Mouse (Mus musculus) retina, adult 2 months (tissue): Measurements from ENCODE around the gene Olfr692.
A peak's percentile ranks its signal among the peaks of the same experiment; 100 is the strongest.
"Not testable (repeated sequence)": the region's sequence is repeated elsewhere in the genome, so short reads cannot be mapped to it uniquely, and the experiment has no call there.

Experiments
- DNase-seq: peaks from one replicate; pipeline ENCODE4 v3.0.0-alpha.2; 2012; ENCODE audit warnings: low read depth, low spot score

Olfr692 gene

DNA sequence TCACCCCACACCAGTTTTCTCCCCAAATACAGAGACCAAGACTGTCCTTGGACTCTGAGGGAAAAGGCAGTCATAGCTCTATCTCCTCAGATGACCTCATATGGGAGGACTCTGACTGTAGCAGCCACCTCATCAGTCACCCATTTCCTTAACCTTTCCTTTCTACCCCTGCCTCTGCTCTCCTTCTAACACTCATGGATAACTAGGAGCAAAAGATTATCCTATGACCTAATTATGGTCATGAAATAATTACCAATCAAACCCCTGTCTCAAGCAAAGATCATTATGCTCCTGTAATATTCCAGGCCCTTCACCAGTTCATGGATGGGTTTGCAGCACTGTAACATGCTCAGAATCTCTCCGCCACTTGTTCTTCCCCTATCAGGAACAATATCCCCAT, at the start of gene Olfr692:
Gene Olfr692, plus strand, starts transcription at position 301 of the 400 bp plus-strand sequence.
- no peak for DNase-seq

DNA sequence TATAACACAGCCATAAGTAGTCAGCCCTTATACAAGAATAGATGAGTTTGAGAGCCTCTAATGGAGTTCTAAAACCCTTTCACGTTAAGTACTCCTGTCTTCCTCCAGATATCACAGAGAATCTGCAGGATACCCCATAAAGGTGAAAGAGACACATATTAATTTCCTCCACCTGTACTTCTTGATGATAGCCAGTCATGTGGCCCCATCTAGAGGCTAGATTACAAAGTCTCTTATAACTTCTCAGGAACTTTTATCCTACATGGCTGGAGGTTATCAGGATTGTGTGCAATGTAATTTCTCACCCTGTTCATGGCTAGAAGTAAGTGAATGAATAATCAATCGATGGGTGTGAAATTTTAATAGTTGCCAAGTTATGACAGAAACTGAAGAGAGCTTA, 42.7 kb upstream of the Olfr692 start:
- no peak for DNase-seq

DNA sequence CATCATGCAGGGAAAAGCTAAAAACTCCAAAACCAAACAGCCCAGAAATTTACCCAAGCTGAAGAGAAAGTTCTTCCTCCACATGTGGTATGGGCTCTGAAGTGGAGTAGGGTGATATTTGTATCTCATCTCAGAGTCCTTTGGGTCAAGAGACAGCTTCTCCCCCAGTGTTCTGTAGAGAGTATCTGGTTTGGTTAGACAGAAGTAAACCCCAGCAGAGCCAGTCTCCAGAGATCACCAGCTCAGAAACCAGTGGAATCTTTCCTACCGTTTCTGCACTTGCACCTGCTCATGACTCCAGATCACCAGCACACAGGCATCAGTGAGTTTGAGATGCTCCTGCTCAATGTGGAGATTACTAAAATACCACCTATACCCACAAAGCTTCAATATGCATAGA, 34.0 kb upstream of the Olfr692 start, which contains the start of gene Olfr690:
Gene Olfr690, minus strand, starts transcription at position 101 of the 400 bp plus-strand sequence.
- DNase-seq: no peak

DNA sequence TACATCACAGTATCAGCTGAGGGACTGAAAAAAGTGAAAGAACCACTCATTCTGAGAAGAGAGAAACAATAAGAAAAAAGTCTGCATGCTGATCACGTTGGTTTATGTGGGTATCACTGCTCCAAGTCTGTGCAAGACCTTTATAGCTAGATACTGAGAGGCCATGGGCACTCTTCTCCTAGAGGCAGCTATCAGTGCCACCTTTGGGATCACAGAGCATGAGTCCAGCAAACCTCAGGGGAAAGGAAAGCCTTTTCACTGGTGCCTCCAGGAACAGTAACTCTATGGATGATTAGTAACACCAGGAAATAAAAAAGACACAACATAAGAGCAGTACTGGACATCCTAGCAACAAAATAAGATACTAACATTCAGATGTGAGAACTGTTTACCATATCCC, 25.9 kb upstream of the Olfr692 start, which contains the start of gene Olfr691:
Gene Olfr691, minus strand, starts transcription at position 101 of the 400 bp plus-strand sequence.
- DNase-seq: no peak

DNA sequence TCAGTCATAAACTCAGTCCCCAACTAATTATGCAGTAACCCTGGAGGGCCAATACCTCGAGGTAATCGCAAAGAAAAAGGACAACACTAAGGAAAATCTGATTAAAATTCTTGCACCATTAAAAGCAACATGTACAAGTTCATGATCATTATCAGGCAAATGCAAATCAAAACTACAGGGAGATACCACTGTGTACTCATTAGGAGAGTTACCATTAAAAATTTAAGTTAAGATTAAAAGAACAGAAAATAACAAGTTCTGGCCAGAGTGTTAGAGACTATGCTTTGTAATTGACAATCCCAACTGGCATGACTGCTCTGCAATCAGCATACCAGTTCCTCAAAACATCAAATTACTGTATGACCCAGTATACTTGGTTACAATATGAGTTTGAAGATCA, 25.3 kb upstream of the Olfr692 start:
- no peak for DNase-seq

DNA sequence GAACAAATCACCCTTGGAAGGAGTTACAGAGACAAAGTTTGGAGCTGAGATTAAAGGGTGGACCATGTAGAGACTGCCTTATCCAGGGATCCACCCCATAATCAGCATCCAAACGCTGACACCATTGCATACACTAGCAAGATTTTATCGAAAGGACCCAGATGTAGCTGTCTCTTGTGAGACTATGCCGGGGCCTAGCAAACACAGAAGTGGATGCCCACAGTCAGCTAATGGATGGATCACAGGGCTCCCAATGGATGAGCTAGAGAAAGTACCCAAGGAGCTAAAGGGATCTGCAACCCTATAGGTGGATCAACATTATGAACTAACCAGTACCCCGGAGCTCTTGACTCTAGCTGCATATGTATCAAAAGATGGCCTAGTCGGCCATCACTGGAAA, 12.0 kb upstream of the Olfr692 start:
- not testable (repeated sequence) for DNase-seq

DNA sequence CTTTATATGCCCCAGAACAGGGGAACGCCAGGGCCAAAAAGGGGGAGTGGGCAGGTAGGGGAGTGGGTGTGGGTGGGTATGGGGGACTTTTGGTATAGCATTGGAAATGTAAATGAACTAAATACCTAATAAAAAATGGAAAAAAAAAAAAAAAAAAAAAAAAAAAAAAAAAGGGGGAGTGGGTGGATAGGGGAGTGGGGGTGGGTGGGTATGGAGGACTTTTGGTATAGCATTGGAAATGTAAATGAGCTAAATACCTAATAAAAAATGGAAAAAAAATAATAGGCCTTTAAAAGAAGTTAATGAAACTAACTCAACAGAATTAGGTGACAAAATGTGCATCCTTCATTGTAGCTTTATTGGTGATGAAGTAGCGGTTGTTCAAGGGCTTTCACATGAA, 11.5 kb upstream of the Olfr692 start:
- DNase-seq: not testable (repeated sequence)

DNA sequence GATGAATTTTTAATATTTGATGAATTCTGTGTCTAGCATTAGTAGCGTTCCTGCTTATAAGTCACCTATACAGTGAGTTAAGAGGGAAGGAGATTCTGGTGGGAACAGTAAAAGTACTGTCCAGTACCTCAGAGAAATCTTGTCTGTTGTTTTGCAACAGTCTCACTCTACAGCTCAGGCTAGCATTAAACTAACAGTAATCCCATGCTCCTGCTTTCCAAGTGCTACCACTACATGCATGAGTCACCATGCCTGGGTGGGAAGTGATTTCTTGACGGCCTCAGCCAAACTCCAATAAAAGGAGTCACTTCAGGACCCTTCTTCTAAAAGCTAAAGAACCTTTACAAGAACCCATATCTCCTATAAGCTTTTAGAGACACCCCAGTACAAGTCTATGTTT, 6.3 kb upstream of the Olfr692 start:
- DNase-seq: no peak

DNA sequence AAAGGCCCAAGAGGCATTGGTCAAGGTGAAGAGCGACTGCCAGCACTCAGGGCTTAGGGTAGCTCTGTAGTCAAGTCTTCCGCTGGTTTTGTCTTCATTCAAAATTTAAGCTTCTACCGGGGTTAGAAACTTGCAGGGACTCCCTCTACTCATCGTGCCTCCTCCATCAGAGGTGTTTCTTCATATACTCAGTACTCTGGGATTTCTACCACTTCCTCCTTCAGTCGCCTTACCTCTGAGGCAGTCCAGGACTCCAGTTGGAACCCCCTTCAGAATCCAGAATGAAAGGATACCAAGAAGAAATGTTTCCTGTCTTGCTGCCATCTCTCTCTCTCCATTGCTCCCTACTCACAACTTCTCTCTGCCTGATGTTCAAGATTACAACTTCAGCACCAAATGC, 762 bp upstream of the Olfr692 start:
- DNase-seq: no peak

DNA sequence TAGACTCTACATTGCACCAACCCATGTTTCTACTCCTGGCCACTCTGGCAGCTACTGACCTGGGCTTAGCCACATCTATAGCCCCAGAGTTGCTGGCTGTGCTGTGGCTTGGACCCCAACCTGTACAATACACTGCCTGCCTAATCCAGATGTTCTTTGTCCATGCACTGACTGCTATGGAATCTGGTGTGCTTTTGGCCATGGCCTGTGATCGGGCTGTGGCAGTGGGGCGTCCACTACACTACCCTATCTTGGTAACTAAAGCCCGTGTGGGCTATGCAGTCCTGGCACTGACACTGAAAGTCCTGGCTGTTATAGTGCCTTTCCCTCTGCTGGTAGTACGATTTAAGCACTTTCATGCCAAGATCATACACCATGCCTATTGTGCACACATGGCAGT, 491 bp downstream of the Olfr692 start:
- DNase-seq: no peak

DNA sequence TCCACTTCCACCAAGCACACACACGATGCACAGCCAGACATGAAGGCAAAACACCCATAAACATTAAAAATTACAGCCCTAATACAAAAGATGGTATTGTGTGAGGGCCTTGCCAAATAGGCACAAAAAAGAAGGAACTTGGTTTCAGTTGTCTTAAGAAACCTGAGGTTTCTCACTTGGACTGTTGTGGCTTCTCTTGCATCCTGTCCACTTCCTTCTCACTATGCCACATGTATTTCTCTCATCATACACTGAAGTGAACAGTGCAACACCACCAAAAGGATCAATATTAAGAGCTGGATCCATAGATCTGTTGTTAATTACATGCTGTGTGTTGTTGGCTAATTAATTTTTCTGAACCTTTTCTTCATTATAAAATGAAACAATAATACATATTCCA, 4.9 kb downstream of the Olfr692 start:
- DNase-seq: no peak

DNA sequence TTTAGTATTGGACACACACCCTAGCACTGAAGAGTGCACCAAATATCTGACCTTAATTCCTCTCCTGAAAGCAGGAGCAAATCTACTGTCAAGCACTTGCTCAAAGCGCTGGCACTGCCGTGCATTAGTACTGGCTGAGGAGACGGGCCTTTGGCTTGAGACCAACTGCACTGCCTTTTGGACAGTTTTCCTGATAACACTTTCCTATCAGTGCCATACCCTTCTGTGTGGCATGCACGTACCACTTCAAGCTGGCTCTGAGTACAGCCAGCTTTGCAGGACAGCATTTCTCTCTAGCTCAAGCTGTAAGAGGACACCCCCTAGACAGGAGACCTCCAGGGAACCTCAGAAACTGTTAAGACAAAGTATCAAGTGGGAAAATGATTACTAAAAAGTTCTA, 5.5 kb downstream of the Olfr692 start:
- no peak for DNase-seq

DNA sequence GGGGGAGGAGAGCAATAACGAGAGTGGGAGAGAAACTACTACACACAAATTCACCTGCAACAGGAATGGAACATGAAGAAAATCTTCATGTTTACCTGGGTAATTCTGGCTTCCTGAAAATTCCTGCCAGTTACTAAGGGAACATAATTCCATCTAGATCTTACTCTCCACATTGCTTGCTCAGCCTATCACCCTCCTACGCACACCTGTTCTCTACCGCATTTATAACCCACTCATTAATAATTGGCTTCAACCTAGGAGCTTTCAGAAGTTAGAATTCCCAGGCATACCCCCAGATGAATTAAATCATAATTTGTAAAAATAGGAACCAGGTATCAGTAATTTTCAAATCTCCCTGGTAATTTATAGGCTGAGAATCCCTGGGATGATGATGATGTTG, 5.9 kb downstream of the Olfr692 start:
- no peak for DNase-seq

DNA sequence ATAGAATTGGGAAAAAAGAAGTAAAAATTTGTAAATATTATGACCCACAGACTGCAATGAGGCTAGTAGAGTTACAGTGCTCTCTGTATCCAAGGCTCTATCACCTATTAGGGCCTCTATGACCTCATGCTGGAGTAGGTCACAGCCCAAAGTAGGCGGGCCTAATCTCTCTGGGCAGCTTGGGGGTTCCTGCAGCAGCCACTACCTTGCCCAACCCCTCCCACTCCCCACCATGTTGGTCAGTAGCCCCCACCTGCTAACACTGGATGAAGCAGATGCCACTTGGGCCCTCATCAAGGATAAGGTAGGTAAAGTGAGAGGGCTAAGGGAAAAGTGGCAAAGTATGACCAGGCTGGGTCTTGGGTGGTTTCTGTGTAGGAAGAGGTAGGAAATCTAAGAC, 6.8 kb downstream of the Olfr692 start, which contains the start of gene Gm5901:
Gene Gm5901, plus strand, starts transcription at position 173 of the 400 bp plus-strand sequence.
- DNase-seq: no peak

DNA sequence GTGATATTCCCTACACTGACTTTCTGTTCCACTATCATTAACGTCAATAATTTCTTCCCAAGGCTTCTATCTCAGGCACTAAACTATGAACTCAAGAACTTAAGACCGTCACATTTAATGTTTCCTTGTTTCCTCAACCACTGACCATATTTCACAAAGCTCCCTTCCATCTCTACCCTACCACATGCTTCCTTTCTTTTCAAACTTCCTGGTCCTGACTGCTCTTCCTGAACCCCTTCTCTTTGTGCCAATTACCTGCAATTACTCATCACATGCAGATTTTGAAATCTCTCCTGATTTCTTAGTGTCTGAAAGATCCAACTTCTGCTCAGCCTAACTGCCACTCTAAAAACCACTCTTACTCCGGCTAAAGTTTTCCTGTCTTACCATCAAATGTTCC, 12.3 kb downstream of the Olfr692 start:
- DNase-seq: no peak

DNA sequence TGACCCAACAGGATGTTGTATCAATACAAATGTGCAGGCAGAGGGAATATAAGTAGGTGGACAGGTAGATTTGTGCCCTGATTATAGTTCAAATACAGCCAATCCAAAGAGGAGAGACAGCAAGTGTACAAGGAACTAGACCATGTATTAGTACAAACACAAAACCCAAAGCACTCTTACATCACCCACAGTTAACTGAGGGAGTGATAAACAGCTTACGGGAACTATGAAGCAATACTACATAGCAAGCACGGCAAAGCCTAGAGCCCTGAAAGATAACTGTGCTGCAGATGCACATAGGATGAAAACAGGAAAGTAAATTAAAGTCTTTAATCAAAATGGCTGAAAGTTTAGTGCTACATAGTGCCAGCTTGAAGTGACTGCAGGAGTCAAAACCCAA, 19.7 kb downstream of the Olfr692 start:
- DNase-seq: no peak

DNA sequence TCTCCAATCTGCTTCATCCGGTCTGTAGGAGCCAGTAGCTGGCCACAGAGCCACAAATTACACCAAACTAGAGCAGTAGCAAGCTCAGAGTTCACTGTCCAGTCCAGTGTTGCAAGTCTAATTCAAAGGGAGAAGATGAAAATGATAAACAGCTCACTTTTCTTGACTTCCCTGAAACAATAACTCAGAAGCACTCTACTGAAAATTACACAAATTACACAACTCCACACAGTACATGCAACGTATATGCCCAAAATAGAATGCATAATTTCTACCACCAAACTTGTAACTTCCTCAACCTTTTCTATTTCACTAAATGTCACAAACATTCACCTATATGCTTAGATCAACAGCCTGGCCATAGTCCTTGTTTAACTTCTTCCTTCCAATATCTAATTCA, 22.2 kb downstream of the Olfr692 start:
- DNase-seq: no peak

DNA sequence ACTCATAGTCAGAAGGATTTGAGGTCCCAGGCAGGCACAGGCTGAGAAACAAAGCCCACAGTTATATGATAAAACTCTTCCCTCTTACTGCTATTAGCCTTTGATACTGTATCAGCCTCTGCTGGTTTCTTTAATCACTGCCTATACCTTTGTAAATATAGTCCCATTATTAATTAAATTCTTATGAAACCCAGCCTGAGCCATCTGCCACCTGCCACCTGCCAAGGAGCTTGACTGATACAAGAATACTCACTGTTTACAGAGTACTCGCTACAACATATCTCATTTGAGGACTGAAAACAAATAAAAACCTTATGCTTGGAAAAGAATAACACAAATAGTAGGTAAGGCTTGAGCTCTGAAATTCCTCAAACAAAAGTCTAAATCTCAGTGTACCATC, 26.6 kb downstream of the Olfr692 start:
- DNase-seq: no peak

DNA sequence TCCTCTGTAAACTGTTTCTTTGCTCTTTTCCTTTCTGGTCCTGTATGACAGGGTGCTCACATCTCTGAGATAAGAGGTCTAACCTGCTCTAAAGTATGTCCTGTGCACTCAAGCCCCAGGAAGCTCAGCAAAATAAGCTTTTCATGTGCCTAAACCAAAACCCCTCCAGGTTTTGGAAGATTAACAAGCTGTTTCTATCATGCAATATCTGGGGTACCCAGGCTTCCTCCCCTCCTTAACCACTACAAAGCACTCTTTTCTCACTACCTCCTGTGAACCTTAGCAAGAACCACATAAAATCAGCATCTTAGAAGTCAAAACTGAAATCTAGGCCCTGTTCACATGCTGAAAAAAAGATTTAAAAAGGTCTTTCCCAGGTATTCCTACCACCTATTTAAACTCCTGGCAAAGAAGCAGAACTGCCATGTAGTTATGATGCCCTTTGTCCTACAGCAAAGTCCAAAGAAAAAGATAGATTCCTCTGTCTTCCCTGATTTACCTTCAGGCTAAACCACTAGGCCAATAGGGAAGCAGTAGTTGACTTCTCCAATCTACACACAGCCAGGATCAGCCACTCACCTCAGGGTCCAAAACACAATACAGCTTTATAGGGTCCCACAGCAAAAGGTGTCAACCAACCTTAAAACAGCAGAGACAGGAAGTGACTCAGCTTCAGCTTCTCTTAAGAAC, 27.2 kb downstream of the Olfr692 start:
- no peak for DNase-seq

DNA sequence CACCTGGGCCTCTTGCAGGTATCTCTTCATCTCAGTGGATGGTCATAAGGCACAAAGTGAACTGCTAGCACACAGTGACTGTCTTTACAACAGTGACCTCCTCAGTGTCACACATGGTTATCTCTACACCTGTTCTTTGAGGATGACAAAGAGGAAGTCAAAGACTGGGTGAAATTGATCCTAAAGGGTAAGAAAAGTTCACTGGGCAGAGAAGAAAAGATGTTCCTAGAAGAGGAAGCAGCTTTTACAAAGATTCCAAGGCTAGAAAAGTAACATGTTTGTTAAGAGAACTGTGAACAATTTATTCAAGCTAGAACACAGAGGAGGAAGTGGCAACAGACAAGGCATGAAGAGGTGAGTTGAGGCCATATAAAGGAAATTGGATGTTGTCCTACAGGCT, 28.1 kb downstream of the Olfr692 start:
- DNase-seq: no peak

DNA sequence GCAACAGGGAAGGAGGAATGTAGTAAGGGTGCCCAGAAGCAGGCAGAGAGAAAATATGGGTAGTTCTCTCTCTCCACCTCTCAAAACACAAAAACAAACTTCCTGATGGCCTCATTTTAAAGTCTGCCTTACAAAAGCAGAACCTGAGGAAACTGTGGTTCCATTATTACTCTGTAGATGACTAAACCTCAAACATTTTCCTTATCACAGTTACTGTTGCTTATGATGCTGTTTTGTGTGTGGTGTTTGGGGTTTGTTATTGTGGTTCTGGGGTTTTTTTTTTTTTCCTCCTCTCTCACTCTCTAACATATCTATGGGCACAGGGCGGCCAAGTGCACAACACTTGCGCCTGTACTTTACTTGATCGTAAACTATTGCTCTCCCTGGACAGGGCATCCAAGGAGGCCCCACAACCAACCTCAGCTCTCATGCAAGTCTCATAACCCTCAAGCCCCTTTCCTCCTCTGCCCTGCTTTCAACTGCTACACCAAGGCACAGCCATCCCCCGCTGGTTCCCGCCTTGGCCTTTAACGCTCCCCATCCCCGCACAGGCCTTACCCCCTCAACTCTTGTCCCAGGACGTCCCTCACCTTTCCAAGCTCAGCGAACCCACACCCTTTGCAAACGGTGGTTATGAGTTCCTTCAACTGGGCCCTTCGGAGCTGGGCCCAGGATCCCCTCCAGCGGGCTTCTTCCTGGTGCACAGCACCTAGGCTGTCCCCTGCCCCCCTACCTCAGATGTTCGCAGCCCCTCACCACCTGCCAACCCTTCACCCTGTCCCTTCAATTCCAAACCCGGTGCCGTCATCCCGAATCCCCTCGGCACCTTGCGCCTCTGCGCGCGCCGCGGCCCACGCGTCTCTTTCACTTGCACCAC, 31.3 kb downstream of the Olfr692 start:
- DNase-seq: no peak

DNA sequence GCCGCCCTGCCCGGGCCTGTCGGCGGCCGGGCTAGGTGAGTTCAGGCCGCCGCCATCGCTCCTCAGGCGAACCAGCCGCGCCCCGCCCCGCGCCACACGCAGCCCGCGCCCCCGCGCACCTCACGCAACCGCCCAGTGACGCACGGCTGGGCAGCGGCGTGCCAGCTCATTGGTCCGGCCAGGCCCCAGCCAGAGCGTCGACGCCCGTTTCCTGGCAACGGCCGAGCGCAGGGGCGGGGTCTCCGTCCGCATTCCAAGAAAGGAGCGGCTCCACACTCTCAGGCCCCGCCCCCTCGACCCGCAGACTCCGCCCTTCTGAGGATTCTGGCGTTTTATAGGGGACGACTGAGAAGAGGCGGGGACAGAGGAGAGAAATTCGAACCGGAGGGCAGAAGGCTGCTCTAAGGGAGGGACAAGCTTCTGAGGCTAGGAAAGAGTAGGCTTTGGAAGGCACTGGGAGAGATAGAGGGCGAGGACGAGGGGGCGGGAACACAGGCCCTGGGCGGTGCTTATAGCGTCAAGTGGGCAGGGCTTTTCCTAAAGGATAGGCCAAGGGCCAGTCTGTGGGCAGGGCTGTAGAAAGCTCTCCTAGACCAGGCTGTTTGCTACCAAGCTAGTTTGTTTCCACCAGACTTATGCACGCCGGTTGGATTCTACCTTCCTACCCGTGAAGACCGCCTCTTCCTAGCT, 32.0 kb downstream of the Olfr692 start, which contains the start of gene Fam160a2:
Gene Fam160a2, minus strand, starts transcription at position 120 of the 690 bp plus-strand sequence.
- DNase-seq: peak; percentile 99
